Mouse (Mus musculus) kidney, embryonic 14.5 days (tissue): ENCODE measurements around the gene Smg8. TPM values are rescaled to one million over a fixed set of nuclear protein-coding genes. Genes with fewer than 3 reads are reported as not detected.

Experiments
- ATAC-seq: fragments of 200-750 bp; cut with Nextera tagmentation; 2 replicates; pipeline ENCODE4 v1.8.0; 2017; ENCODE audit warnings: moderate number of reproducible peaks, mild to moderate bottlenecking, moderate TSS enrichment, moderate library complexity; ENCODE audit not compliant: low FRiP score, low TSS enrichment
- H3K27ac ChIP-seq: fragments of 300-500 bp; sonication (generic); 2 replicates; pipeline ENCODE4 v1.5.1; 2014; ENCODE audit warnings: low read depth, mild to moderate bottlenecking, low read length, moderate library complexity, mixed read lengths
- H3K27me3 ChIP-seq: fragments of 300-500 bp; sonication (generic); 2 replicates; pipeline ENCODE4 v1.6.1; 2014; ENCODE audit warnings: mild to moderate bottlenecking, low read length; ENCODE audit not compliant: control insufficient read depth, insufficient read depth
- H3K36me3 ChIP-seq: fragments of 300-500 bp; sonication (generic); 2 replicates; pipeline ENCODE4 v1.6.1; 2014; ENCODE audit warnings: low read length, mixed read lengths; ENCODE audit not compliant: control insufficient read depth, insufficient read depth
- H3K4me1 ChIP-seq: fragments of 300-500 bp; sonication (generic); 2 replicates; pipeline ENCODE4 v1.6.1; 2014; ENCODE audit warnings: low read length, mixed read lengths; ENCODE audit not compliant: control insufficient read depth, insufficient read depth
- H3K4me2 ChIP-seq: fragments of 300-500 bp; sonication (generic); replicated peaks from 2 replicates; pipeline ENCODE4 v1.6.1; 2014; ENCODE audit warnings: low read depth, mild to moderate bottlenecking, low read length
- H3K4me3 ChIP-seq: fragments of 300-500 bp; sonication (generic); 2 replicates; pipeline ENCODE4 v1.5.1; 2014; ENCODE audit warnings: mild to moderate bottlenecking, low read length
- H3K9ac ChIP-seq: fragments of 300-500 bp; sonication (generic); 2 replicates; pipeline ENCODE4 v1.6.1; 2014; ENCODE audit warnings: low read depth, mild to moderate bottlenecking, low read length, moderate library complexity
- H3K9me3 ChIP-seq: fragments of 300-500 bp; sonication (generic); 2 replicates; pipeline ENCODE4 v1.6.1; 2016; ENCODE audit warnings: low read length; ENCODE audit not compliant: control insufficient read depth
- WGBS: fragments of 180-500 bp; shearing (Covaris S2); extraction: QIAGEN DNeasy Blood & Tissue Kit; methylation state at CpG from one replicate; pipeline ENCODE4 v1.1.7; 2014; 5-methylcytosine and 5-hydroxymethylcytosine counted together
- polyA plus RNA-seq: library from polyadenylated mRNA; unstranded; fragments of >200 nt; fragmentation: Nextera tagmentation; extraction: Ambion mirVana; gene quantifications from 2 replicates; pipeline ENCODE4 v1.2.1, GENCODE M21; 2014

Gene Smg8
- 17.3 and 24.7 TPM in 2 replicates for polyA plus RNA-seq

DNA sequence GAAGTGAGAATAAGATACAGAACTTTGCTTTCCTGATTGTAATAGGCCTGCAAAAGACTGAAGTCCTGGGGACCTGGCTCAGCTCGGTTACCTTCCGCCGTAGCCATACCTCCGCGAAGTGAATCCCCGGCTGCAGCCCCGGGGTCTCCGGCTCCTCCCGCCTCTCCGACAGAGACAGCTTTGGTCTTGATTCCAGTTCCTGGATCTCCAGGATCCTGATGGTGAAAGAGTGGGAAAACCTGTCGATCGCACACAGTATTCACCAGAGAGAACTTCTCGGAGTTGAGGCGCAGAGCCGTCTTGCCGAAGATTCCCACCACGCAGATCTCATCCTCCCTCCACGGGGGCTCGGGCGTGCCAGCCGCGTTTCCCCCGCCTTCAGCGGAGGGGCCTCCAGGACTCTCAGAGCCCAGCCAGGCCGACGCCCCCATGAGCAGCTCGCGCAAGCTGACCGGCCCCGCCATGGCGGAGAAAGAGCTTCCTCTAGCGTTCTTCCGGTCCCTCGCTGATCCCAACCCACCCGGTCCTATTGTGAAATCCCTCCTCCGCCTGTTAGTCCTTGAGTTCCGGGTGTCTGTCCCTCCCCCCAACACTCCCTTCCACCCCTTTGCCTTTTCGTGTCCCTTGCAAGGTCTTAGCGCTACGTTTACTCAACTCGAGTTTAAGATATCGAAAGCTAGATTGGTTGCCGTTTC is at the start of gene Smg8:
Gene Smg8 (minus strand): TSS at position 485 of the 695 bp plus-strand sequence.
- H3K36me3 ChIP-seq: peaks cover 43% of the 10 kb centered on the region
- no peaks in the 10 kb centered on the region for H3K9me3 ChIP-seq
- peak within 1 kb of the TSS; percentile 30; the same call in 1 of the 2 replicates for H3K27ac ChIP-seq
- H3K9ac ChIP-seq: peak within 1 kb of the TSS; percentile 74
- under 1% methylated on average over 43 of the region's 43 CpGs for WGBS
- no peaks in the 10 kb centered on the region for H3K27me3 ChIP-seq
- peak; percentile 93 for ATAC-seq
- H3K4me2 ChIP-seq: peak within 1 kb of the TSS; percentile 74
- peaks cover 12% of the 10 kb centered on the region for H3K4me1 ChIP-seq
- H3K4me3 ChIP-seq: peak within 1 kb of the TSS; percentile 75

DNA sequence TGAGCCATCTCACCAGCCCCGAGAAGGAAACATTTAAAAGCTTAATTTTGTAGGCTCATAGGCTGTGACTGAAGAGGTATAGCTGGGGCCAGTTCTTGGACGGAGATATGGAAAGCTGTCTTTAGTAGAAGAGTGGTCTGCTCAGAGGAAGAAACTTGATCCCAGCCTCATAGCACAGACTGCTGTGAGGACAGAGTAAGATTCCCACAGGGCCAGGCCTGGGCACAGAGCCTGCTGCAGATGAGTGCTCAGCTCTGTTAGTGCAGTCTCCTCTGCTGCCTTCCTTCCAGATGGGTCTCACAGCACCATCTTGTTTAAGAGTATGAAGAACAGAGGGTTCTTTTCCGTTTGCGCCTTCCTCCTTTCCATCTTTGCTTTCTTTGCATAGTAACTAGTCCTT is 49.7 kb upstream of the Smg8 start:
- WGBS: 86% methylated on average over 4 of the region's 4 CpGs
- Histone ChIP-seq H3K4me3 (no peak overlapping the region), H3K9me3 (no peaks in the 10 kb centered on the region), H3K4me2 (no peak overlapping the region), H3K27me3 (no peaks in the 10 kb centered on the region), H3K9ac (no peak overlapping the region), H3K27ac (no peak overlapping the region), H3K4me1 (no peaks in the 10 kb centered on the region), H3K36me3 (peaks cover 7% of the 10 kb centered on the region)
- ATAC-seq: no peak

- WGBS: under 1% methylated on average over 91 of the region's 105 CpGs
- peak within 1 kb of the TSS; percentile 51 for H3K4me2 ChIP-seq
- peak within 1 kb of the TSS; percentile 62 for H3K9ac ChIP-seq
- peak; percentile 95 for ATAC-seq
- peaks cover 35% of the 10 kb centered on the region for H3K36me3 ChIP-seq
- no peaks in the 10 kb centered on the region; the same call in none of the 2 replicates for H3K4me1 ChIP-seq
- no peaks in the 10 kb centered on the region for H3K9me3 ChIP-seq
- H3K4me3 ChIP-seq: peak within 1 kb of the TSS; percentile 76
- H3K27me3 ChIP-seq: no peaks in the 10 kb centered on the region
- peak within 1 kb of the TSS; percentile 86 for H3K27ac ChIP-seq
These were observed 40.5 kb upstream of the Smg8 start, which contains the start of gene Trim37 for GRCm38 (mm10) chr11:87126824-87127816. TSS of gene Trim37 (plus strand) at chr11:87127077.

GRCm38 (mm10) chr11:87126281-87126823 is 39.8 kb upstream of the Smg8 start:
- no peaks in the 10 kb centered on the region; the same call in none of the 2 replicates for H3K4me1 ChIP-seq
- H3K9ac ChIP-seq: peak overlapping the region; percentile 62; the same call in 1 of the 2 replicates
- no peaks in the 10 kb centered on the region for H3K9me3 ChIP-seq
- no peaks in the 10 kb centered on the region for H3K27me3 ChIP-seq
- H3K4me3 ChIP-seq: peak overlapping the region; percentile 76
- peaks cover 40% of the 10 kb centered on the region for H3K36me3 ChIP-seq
- WGBS: 2% methylated on average over 12 of the region's 12 CpGs
- peak overlapping the region; percentile 51 for H3K4me2 ChIP-seq
- H3K27ac ChIP-seq: peak overlapping the region; percentile 86
- no peak for ATAC-seq

DNA sequence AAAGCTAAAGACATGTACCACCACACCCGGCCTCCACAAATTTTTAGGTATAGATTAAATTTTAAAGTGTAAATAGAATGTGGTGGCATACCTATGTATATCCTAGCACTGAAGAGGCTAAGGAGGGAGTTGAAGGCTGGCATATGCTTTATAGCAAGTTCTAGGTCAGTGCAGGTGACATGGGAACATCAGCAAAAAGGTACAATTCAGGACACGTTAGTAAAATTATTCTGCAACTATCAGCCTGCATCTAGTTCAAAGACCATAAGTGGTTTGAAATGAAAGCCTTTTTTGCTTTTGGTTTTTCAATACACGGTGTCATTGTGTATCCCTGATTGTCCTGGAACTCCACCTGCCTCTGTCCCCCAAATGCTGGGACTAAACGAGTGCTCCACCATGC is 39.0 kb upstream of the Smg8 start:
- peak overlapping the region; percentile 51 for H3K4me2 ChIP-seq
- H3K4me3 ChIP-seq: no peak overlapping the region; the same call in 1 of the 2 replicates
- no peaks in the 10 kb centered on the region; the same call in none of the 2 replicates for H3K4me1 ChIP-seq
- H3K9me3 ChIP-seq: no peaks in the 10 kb centered on the region
- no peaks in the 10 kb centered on the region for H3K27me3 ChIP-seq
- no peak overlapping the region for H3K27ac ChIP-seq
- 51% methylated on average over 4 of the region's 4 CpGs for WGBS
- H3K9ac ChIP-seq: peak overlapping the region; percentile 62; the same call in 1 of the 2 replicates
- ATAC-seq: no peak
- H3K36me3 ChIP-seq: peaks cover 42% of the 10 kb centered on the region

GRCm38 (mm10) chr11:87121864-87122263 is 35.3 kb upstream of the Smg8 start:
- Histone ChIP-seq H3K9me3 (no peaks in the 10 kb centered on the region), H3K9ac (no peak overlapping the region), H3K27ac (no peak overlapping the region), H3K36me3 (peaks cover 66% of the 10 kb centered on the region), H3K4me1 (no peaks in the 10 kb centered on the region; the same call in none of the 2 replicates), H3K4me2 (no peak overlapping the region), H3K4me3 (no peak overlapping the region), H3K27me3 (no peaks in the 10 kb centered on the region)
- ATAC-seq: no peak
- WGBS: 90% methylated on average over 8 of the region's 8 CpGs

DNA sequence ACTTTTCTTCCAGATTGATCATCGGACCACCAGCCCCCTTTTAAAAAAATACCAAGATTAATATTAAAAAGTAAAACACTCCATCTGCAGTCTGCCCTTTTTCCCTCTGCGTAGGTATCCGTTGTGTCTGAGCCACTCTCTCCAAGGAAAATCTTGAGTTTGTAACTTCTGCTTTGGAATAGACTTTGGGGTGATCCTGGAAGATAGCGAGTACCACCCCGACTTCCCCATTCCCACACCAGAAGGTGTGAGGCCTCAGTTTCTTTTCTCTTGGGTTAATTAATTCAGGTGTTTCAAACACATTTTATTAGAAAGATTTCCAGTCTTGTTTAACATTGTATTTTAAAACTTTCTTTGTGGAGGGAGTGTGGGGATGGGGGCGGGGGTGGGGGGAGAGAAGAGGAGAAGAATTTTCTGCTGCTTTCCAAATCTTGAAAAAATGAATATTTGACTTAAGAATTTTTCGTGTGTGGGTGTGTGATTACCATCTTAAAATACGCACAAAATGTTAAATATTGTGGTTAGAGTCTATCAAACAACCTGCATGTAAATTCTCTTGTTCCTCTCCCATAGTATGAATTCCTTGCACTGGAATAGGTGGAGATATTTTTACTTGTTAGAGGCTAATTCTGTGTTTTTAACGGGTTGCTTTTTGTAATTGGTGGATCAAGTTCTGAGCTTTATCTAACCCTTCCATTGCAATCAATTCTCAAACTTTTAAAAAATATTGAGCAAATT is 23.8 kb upstream of the Smg8 start:
- 6% methylated on average over 9 of the region's 9 CpGs for WGBS

More for the DNA sequence above, 23.8 kb upstream of the Smg8 start:
- peak overlapping the region; percentile 87 for H3K4me3 ChIP-seq
- peaks cover 39% of the 10 kb centered on the region for H3K36me3 ChIP-seq
- H3K4me2 ChIP-seq: peak overlapping the region; percentile 60
- H3K27ac ChIP-seq: peak overlapping the region; percentile 99
- peaks cover 11% of the 10 kb centered on the region; the same call in 1 of the 2 replicates for H3K4me1 ChIP-seq
- no peaks in the 10 kb centered on the region for H3K27me3 ChIP-seq
- ATAC-seq: no peak
- no peaks in the 10 kb centered on the region for H3K9me3 ChIP-seq
- H3K9ac ChIP-seq: peak overlapping the region; percentile 94
